Mouse (Mus musculus) megakaryocyte progenitor cell, adult 5-6 weeks (primary cell): ENCODE measurements around the gene Gm156. TPM values are rescaled to one million over a fixed set of nuclear protein-coding genes. Genes with fewer than 3 reads are reported as not detected.
"Not testable (repeated sequence)": the region's sequence is repeated elsewhere in the genome, so short reads cannot be mapped to it uniquely, and the experiment has no call there.

Experiments
- ATAC-seq: replicated peaks from 2 replicates; pipeline ENCODE4 v1.8.0; 2016; ENCODE audit warnings: mild to moderate bottlenecking, moderate TSS enrichment, inconsistent platforms; ENCODE audit not compliant: poor library complexity
- total RNA-seq, 2 experiments: library from RNA; stranded (forward) in 1 of 2; stranded (reverse) in 1 of 2; fragments of 157-497, 149-512 nt in 1 of 2; fragments of 200-1000 nt in 1 of 2; gene quantifications; 2 replicates each; pipeline versions ENCODE4 v1.2.3 to v1.2.4; 2015 to 2017

Gene Gm156
- total RNA-seq (2015) (not detected in 2 replicates), total RNA-seq (2017) (not detected in 2 replicates)

- ATAC-seq, result not testable (repeated sequence)
Measured at GRCm38 (mm10) chr6:129784170-129784569, at the start of gene Gm156. TSS of gene Gm156 (minus strand) at chr6:129784270.

GRCm38 (mm10) chr6:129825559-129825958, 41.5 kb upstream of the Gm156 start:
- ATAC-seq, result peak; percentile 59

- peak; percentile 93 for ATAC-seq
Measured at GRCm38 (mm10) chr6:129824004-129824403, 39.9 kb upstream of the Gm156 start.

- no peak for ATAC-seq
Measured at GRCm38 (mm10) chr6:129817731-129818130, 33.7 kb upstream of the Gm156 start.

GRCm38 (mm10) chr6:129747654-129748032, 36.4 kb downstream of the Gm156 start:
- ATAC-seq, result peak; percentile 37

- ATAC-seq, result peak; percentile 99
Measured at GRCm38 (mm10) chr6:129747016-129747653, 36.9 kb downstream of the Gm156 start.

- ATAC-seq, result peak; percentile 47
Measured at GRCm38 (mm10) chr6:129746151-129746550, 37.9 kb downstream of the Gm156 start.

GRCm38 (mm10) chr6:129740069-129740721, 43.9 kb downstream of the Gm156 start, which contains the start of gene Klri2:
TSS of gene Klri2 (minus strand) at chr6:129740484.
- ATAC-seq, result peak; percentile 92

- no peak for ATAC-seq
Measured at GRCm38 (mm10) chr6:129736414-129736813, 47.7 kb downstream of the Gm156 start.

GRCm38 (mm10) chr6:129727237-129727636, 56.8 kb downstream of the Gm156 start:
- peak; percentile 71 for ATAC-seq

GRCm38 (mm10) chr6:129721390-129721789, 62.7 kb downstream of the Gm156 start:
- 0 out of 2 replicates have a peak, but pooled peaks have one; percentile 11 for ATAC-seq

- ATAC-seq, result no peak
Measured at GRCm38 (mm10) chr6:129720487-129720886, 63.6 kb downstream of the Gm156 start.

GRCm38 (mm10) chr6:129717032-129717431, 67.0 kb downstream of the Gm156 start, which contains the start of gene Klri1:
TSS of gene Klri1 (minus strand) at chr6:129717132.
- ATAC-seq, result no peak

Other genes starting within 250 kb of the Gm156 start
- gene Klre1, start 206.4 kb downstream of the Gm156 start, total RNA-seq (2015), result 0.49 TPM in 1 of 2 replicates, not detected in the other
- gene Klre1, start 206.4 kb downstream of the Gm156 start, total RNA-seq (2017), result not detected in 2 replicates
- gene Klrd1, start 192.5 kb downstream of the Gm156 start, total RNA-seq (2015), result 0.78 TPM in 1 of 2 replicates, not detected in the other
- 2.3 and 2.5 TPM in 2 replicates for gene Klrd1, start 192.5 kb downstream of the Gm156 start, total RNA-seq (2017)
- 5.7 and 8.2 TPM in 2 replicates for gene Klrk1, start 160.4 kb downstream of the Gm156 start, total RNA-seq (2015)
- 11.8 and 12.2 TPM in 2 replicates for gene Klrk1, start 160.4 kb downstream of the Gm156 start, total RNA-seq (2017)
- not detected in 2 replicates for gene Klrc3, start 140.9 kb downstream of the Gm156 start, total RNA-seq (2015)
- not detected in 2 replicates for gene Klrc3, start 140.9 kb downstream of the Gm156 start, total RNA-seq (2017)
- gene Klrc2, start 123.6 kb downstream of the Gm156 start, total RNA-seq (2015), result not detected in 2 replicates
- not detected in 2 replicates for gene Klrc2, start 123.6 kb downstream of the Gm156 start, total RNA-seq (2017)
- gene Klrc1, start 105.3 kb downstream of the Gm156 start, total RNA-seq (2015), result 0.17 and 0.44 TPM in 2 replicates
- gene Klrc1, start 105.3 kb downstream of the Gm156 start, total RNA-seq (2017), result 0.87 TPM in 1 of 2 replicates, not detected in the other
- gene Klri1, start 67.1 kb downstream of the Gm156 start, total RNA-seq (2015), result not detected in 2 replicates
- gene Klri1, start 67.1 kb downstream of the Gm156 start, total RNA-seq (2017), result not detected in 2 replicates
- gene Klri2, start 43.8 kb downstream of the Gm156 start, total RNA-seq (2015), result 0.15 TPM in 1 of 2 replicates, not detected in the other
- gene Klri2, start 43.8 kb downstream of the Gm156 start, total RNA-seq (2017), result under 0.01 TPM in 1 of 2 replicates, not detected in the other
- gene Gm17631, start 78.4 kb upstream of the Gm156 start, total RNA-seq (2015), result not detected in 2 replicates
- not detected in 2 replicates for gene Gm17631, start 78.4 kb upstream of the Gm156 start, total RNA-seq (2017)
- gene Klra17, start 92.4 kb upstream of the Gm156 start, total RNA-seq (2015), result 0.20 and 0.66 TPM in 2 replicates
- gene Klra17, start 92.4 kb upstream of the Gm156 start, total RNA-seq (2017), result 0.44 and 0.54 TPM in 2 replicates
- not detected in 2 replicates for gene Klra5, start 133.4 kb upstream of the Gm156 start, total RNA-seq (2015)
- not detected in 2 replicates for gene Klra5, start 133.4 kb upstream of the Gm156 start, total RNA-seq (2017)
- not detected in 2 replicates for gene Klra6, start 242.7 kb upstream of the Gm156 start, total RNA-seq (2015)
- not detected in 2 replicates for gene Klra6, start 242.7 kb upstream of the Gm156 start, total RNA-seq (2017)